Mouse (Mus musculus) right cerebral cortex, postnatal 36 days (tissue): ENCODE data around the gene Pdp2.

ENCODE experiments used
- DNase-seq, 2 experiments: peaks; one replicate each; pipeline ENCODE4 v3.0.0; 2022; ENCODE audit warnings: low spot score in 2 of 2, mixed read lengths in 1 of 2

The Pdp2 gene

DNA sequence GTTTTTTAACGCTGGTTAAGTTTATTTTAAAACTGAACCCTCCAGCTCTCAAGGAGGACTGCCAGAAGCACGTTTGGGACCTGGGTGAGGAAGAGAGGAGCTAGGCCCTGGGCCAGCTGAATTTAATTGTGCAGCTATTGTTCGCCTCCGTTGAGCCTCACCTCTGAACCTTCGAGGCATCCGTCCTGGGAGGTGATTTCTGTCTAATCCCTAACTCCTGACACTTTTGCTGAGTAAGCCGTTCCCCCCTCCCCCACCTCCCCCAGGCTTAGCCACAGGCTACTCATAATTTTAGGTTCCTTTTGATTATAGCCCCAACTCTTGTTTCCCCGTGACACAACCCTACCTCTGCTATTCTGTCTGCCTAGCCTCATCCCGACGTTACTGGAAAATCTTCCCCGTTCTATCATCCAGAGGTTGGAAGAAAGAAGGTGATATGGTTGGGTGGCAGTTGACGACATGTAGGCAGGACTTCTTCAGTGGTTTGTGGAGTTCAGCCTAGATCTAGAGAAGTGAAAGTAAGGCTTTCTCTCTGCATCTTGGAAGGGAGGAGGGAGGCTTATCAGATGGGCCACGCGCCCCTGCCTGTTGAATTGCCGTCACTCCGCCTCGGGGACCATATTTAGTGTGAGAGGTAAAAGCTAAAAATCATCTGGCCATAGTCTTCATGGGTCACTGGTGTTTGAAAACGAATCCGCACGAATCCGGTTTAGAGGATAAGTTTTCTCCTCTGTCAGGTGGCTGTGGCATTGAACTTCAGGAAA lies 4.7 kb downstream of the Pdp2 start:
- DNase-seq, result no peak

DNA sequence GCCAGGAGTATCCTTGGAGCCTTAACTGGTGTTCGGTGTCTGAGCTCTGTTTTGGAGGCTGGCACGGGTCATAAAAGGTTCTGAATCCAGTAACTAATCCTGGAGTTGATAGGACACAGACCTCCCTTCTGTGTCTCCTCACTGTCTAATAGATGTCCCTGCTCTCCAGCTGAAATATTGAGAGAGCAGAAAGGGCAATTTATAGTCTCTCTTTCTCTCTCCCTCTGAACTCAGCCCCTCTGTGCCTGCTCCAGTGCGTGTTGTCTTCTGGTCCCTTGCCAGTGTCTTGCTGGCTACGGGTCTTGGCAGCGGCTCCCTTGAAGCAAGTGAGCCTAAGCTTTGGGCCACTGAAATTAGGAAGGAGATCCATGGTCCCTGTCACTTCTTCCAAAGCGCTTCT lies 6.4 kb downstream of the Pdp2 start:
- no peak for DNase-seq

DNA sequence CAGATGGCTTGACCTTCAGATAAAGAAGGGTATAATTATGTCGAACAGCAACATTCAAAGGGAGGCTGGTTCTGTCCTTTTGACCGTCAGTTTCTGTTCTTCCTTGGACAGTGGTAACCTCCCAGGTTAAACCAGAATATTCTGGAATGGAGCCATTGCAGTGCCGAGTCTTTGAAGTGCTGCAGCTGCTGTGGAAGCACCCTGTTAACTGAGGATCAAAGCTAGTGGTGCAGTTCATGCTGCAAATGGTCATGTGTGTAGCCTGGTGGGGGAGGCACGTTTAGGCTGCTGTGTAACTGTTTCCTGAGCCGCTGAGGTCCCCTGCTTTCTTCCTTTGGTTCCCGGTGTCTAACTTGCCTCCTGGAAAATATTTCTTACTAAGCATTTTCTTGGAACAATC lies 7.2 kb downstream of the Pdp2 start:
- no peak for DNase-seq

DNA sequence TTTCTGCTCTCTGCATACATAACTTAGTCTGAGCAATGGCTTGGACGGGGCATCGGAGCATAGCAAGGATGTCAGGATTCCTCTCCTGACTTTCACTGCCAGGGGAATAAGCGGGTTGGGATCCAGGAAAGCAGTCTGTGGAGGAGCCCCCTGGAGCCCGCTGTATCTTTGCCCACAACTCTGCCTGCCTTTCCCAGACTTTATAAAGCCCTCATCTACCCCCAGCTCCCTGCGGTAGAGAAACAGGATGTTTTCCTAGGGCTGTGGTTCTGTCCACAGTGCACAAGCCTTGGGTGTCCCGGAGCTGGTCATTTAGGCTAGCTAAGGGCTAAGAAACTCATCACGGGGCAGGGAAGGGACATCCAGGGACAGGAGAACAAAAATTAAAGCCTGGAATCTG lies 10.1 kb downstream of the Pdp2 start:
- DNase-seq, result no peak

- DNase-seq, result no peak
Observed at GRCm38 (mm10) chr8:104601941-104602371, 10.7 kb downstream of the Pdp2 start.

DNA sequence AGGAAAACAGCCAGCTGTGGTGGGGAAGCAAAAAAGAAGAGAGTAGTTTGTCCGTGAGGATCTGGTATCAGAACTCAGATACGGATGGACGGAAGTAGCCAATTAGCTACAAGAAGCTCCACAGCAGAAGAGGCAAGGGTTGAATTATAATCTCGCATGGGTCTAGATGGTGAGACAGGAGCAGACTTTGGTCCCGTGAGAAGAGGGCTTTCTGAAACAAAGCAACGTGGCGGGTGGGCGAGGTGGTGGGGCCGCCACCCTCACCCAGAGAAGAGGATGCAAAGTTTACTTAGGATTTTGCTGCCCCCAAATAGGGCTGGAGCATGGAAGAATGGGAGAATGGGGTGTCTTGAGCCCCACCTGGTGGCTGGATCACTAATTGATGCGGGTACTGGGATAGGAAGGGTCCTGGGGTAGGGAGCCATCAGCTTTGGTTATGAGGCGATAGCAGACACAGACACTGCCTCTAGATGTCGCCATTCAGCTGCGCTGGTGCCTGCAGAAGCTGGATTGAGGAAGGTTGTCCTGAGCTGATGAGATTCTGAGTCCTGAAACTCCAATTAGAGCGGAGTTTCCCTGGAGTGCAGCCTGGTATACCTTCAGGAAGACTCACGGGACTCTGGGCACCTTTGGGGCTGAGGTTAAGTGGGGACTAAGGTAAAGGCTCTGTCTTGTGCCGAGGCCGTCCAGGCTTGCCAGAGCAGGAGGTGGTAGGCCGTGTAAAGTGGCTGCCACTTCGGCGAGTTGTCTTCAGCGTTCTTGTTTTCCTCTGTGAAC lies 11.4 kb downstream of the Pdp2 start:
- DNase-seq, result peak; percentile 70 to 78

DNA sequence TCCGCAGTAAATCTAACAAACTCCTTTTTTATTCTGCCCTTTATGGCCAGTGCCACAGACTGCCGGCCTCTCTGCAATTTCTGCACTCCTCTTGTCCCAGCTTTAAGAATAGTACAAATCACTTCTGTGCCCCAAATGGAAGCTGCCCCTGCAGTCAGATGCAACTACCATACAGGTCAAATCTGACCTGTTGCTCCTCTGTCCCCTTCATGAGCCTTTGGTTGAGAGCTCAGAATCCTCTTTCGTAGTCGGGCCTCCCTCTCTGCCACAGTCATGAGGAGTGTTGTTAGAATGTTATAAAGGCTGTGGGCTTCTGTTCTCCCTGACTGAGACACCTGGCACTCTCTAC lies 12.0 kb downstream of the Pdp2 start:
- no peak for DNase-seq

- no peak for DNase-seq
Observed at GRCm38 (mm10) chr8:104606329-104606728, 15.1 kb downstream of the Pdp2 start.

DNA sequence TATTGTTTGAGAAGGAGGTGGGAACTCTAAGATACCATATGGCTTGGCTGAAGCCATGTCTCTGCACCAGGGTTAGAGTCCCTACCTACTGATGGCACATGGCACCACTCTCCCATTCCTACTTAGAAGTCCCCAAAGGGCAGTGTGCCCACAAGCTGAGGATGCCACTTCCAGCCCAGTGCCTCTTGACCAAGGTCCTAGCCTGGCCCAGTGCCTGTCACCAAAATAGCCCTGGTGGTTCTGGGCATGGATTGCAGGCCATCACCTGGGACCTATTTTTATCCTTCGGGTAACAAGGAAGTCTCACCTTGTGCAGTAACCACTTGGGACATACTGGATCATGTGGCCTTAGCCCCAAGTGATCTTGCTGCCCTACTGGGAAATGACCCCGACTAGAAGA lies 16.7 kb downstream of the Pdp2 start:
- DNase-seq, result no peak

DNA sequence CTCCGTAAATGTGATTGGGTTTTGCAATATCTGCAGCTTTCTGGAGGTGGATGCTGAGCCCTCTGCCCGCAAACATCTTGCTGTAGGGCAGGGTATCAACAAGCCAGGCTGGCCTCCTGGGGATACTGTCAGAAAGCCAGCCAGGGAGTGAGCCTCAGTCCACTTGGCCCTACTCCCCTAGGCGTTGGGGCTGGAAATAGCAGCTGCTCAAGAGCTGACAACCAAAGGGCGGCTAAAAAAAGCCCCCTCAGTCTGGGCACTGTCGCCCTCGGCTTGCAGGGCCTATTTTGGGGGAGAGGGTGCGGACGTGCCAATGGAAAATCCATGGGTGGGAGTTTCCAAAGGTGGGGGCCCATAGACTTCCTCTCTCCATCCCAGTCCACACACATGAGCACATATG lies 18.0 kb downstream of the Pdp2 start:
- no peak for DNase-seq

- no peak for DNase-seq
Observed at GRCm38 (mm10) chr8:104610185-104610766, 19.0 kb downstream of the Pdp2 start.

DNA sequence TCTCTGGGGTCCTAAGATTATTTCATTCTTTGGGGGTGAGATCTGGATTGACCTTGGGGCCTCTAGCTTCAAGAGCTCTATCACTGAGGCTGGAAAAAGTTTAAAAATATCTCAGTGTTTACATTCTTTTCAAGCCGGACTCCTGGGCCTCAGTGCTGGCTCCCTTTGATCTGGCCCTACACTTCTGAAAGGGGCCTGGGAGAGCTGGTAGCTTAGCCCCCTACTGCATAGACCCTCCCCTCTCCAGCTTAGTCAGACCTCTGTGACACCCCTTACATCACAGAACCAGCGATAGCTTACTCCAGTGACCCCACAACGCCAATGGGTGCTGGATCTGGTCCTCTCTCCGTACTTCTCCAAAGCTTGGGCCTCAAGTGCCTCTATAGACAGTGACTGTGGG lies 20.4 kb downstream of the Pdp2 start:
- no peak for DNase-seq

GRCm38 (mm10) chr8:104613119-104613518 lies 21.9 kb downstream of the Pdp2 start:
- DNase-seq, result no peak

- no peak for DNase-seq
Observed at GRCm38 (mm10) chr8:104620765-104621164, 29.5 kb downstream of the Pdp2 start.

DNA sequence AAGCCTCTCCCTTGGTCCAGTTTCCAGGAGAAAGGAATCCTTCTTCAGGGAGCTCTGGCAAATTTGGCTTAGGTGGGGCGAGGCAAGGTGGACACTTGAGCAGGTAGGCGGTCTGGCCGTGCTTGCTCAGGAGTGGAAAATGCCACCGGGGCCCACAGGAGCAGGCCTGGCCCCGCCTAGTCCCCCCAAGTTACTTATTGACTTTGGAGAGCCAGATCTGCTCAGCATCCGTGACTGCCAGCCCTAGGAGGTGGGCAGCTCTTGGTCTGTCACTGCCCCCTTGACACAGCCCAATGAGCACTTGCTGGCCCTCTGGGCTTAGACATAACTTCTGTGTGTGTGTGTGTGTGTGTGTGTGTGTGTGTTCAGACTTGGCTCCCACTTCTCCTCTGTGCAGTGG lies 32.9 kb downstream of the Pdp2 start, which contains the start of gene Cdh16:
Gene Cdh16 (minus strand): TSS at position 236 of the 400 bp plus-strand sequence.
- no peak for DNase-seq

DNA sequence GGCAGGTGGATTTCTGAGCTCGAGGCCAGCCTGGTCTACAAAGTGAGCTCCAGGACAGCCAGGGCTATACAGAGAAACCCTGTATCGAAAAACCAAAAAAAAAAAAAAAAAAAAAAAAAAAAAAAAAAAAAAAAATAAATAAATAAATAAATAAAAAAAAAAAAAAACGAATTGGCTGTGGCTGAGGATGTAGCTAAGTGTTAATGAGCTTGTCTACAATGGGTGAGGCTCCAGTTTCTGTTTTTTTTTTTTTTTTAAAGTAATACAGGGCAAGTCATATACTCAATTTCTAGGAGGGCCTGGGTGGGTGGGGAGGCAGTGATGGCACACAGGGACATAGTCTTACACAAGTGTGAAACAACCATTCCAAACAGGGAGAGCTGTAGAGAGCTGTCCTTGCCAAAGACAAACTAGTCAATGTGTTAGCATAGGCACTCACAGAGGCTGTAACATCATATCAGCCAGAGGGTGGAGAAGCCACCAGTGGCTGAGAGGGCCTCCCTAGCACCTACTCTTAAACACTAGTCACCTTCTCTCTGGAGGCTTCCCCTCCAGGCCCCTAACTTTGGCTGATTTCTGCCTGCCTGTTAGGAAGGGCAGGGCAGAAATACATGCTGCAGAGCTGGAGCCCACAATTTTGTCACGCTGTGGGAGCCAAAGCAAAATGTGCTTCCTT lies 36.0 kb downstream of the Pdp2 start:
- no peak for DNase-seq

DNA sequence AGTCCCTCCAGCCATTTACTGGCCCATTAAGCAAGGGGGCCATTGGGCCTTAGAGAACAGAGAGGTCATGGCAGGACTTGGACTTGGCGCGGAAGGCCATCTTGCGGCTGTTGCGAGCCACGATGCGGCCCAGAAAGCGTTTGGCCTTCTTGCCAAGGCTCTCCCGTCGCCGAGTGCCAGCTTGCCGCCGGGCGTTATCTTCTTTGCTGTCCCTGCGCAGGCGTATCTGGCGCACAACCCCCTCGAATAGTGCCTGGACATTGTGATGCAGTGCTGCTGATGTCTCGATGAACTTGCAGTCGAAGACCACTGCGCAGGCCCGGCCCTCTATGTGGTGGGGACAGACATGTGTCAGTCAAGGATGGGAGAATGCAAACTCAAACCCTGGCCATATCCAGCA lies 37.2 kb downstream of the Pdp2 start:
- DNase-seq, result no peak

DNA sequence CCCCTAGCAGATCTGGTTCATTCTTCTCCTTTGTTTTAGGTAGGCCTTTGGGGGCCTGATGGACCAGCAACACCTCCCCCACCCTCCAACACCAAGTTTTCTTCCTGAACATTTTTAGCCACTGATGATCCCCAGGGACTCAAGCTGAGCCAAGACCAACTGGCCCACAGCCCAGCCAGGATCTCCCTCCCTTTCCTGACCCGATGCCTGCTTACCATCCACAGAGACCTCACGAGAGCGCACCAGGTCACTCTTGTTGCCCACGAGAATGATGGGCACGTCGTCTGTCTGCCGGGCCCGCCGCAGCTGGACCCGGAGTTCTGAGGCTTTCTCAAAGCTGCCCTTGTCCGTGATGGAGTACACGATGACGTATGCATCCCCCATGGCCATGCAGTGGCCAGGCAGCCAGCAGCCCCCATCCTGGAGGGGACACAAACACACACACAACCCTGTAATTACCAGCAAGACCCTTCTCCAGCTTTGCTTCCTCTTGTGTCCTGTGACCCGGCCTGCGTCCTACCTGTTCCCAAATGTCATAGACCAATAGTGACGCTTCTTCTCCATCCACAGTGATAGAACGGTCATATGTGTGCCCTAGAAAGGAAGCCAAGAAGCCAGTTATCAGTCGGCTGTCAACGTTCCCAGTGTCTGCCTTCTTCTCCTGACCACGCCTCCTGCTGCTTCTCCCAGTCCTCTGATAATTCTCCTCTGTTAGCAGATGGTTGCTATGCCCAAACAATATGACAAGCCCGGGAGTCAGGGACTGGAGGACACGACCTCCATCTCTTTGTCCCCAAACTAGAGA lies 38.3 kb downstream of the Pdp2 start:
- DNase-seq, result no peak

GRCm38 (mm10) chr8:104630111-104630479 lies 38.8 kb downstream of the Pdp2 start:
- no peak for DNase-seq

- DNase-seq, result no peak
Observed at GRCm38 (mm10) chr8:104630574-104630973, 39.3 kb downstream of the Pdp2 start.

- DNase-seq, result no peak
Observed at GRCm38 (mm10) chr8:104630981-104631663, 39.9 kb downstream of the Pdp2 start, which contains the start of gene Rrad. Rrad (minus strand) TSS chr8:104631327.
